Mouse (Mus musculus): ENCODE measurements around the gene Aspa. TPM values are rescaled to one million over a fixed set of nuclear protein-coding genes. Genes with fewer than 3 reads are reported as not detected.

The Aspa gene
- polyA plus RNA-seq, 1 experiment from 2014 or later = 9.1 TPM

DNA sequence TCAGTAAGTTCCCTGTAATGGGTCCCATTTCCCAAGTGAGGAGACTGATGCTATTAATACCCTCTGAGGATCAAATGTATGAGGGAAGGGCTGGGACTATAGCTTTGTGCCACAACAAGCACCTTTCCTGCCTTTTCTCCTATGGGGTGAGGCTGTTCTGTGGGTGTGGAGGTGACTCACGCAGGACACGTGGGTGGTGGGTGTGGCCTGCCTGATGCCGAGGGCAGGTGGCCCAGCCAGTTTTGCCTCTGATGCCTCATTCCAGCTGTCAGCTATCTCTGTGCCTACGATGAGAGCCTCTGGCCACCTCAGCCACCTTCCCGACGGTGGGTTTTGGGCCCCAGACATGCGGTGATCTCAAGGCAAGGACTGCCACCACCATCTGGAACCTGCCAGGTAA is 62.1 kb downstream of the Aspa start, which contains the start of gene Trpv3:
Gene Trpv3 (plus strand): TSS at position 122 of the 400 bp plus-strand sequence.
- WGBS (ENCODE audit: insufficient replicate concordance) = 84% methylated on average over 7 of the region's 7 CpGs
- ATAC-seq = no peak

DNA sequence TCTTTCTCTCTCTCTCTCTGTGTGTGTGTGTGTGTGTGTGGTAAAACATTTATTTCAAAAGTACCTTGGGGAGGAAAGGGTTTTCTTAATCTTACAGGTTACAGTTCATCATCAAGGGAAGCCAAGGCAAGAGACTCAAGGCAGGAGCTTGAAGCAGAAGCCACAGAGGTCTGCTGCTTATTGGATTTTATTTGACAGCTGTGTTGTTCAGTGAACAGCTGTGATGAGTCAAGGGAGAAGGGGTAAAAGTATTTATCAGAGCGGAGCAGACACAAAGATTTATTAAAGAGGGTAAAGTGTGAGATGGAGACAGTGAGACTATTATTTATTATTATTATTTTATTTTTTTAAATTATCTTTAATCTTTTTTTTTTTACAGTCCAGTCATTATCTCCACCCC is 68.0 kb downstream of the Aspa start:
- Histone ChIP-seq H3K4me1 (ENCODE audit: insufficient read depth) (no peaks in the 10 kb centered on the region; the same call in 1 of the 2 replicates), H3K9ac (replicated peaks) (no peak overlapping the region), H3K4me3 (ENCODE audit: low read depth, low read length) (no peak overlapping the region), H3K4me2 (ENCODE audit: low read depth, low read length) (no peak overlapping the region), H3K9me3 (ENCODE audit: low read length) (no peaks in the 10 kb centered on the region), H3K27me3 (ENCODE audit: insufficient read depth, low read length) (no peaks in the 10 kb centered on the region), H3K27ac (ENCODE audit: low read depth) (no peak overlapping the region), H3K36me3 (replicated peaks; ENCODE audit: insufficient read depth, low read length) (no peaks in the 10 kb centered on the region)
- ATAC-seq (no peak), DNase-seq (no peak)
- 74% methylated on average over 1 of the region's 1 CpGs for WGBS (ENCODE audit: insufficient replicate concordance)
- no peak for TF ChIP-seq EP300 (IDR thresholded peaks at IDR 0.05; ENCODE audit: low read depth)
- no peak for TF ChIP-seq CTCF (IDR thresholded peaks at IDR 0.05; ENCODE audit: low read depth)

More for the DNA sequence above, 62.1 kb downstream of the Aspa start, which contains the start of gene Trpv3:
- Histone ChIP-seq H3K9ac (replicated peaks) (no peak within 1 kb of the TSS), H3K27me3 (ENCODE audit: insufficient read depth, low read length) (no peaks in the 10 kb centered on the region), H3K4me1 (ENCODE audit: insufficient read depth) (no peaks in the 10 kb centered on the region; the same call in 1 of the 2 replicates), H3K36me3 (replicated peaks; ENCODE audit: insufficient read depth, low read length) (no peaks in the 10 kb centered on the region), H3K27ac (ENCODE audit: low read depth) (no peak within 1 kb of the TSS), H3K4me2 (ENCODE audit: low read depth, low read length) (no peak within 1 kb of the TSS), H3K4me3 (ENCODE audit: low read depth, low read length) (no peak within 1 kb of the TSS), H3K9me3 (ENCODE audit: low read length) (no peaks in the 10 kb centered on the region)
- no peak for DNase-seq
- TF ChIP-seq EP300 (IDR thresholded peaks at IDR 0.05; ENCODE audit: low read depth) = no peak
- TF ChIP-seq CTCF (IDR thresholded peaks at IDR 0.05; ENCODE audit: low read depth) = no peak

DNA sequence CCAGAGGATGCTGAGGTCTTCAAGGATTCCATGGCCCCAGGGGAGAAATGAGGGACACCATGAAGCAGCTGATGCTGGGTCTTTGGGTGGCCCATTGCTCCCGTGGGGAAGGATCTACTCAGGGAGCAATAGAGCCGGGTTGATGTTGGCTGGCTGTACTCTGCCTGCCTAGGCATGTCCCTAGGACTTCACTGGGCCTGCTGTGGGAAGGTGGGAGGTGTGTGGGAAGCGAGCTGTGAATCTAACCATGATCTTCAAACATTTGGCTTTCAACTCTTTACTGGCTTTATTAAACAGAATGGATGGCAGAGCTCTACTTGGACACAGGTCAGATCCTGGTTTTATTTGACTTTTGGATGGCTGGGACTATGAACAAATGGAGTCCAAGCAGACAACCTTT is 68.9 kb downstream of the Aspa start:
- Histone ChIP-seq H3K36me3 (replicated peaks; ENCODE audit: insufficient read depth, low read length) (no peaks in the 10 kb centered on the region), H3K9ac (replicated peaks) (no peak overlapping the region), H3K9me3 (ENCODE audit: low read length) (no peaks in the 10 kb centered on the region), H3K4me1 (ENCODE audit: insufficient read depth) (no peaks in the 10 kb centered on the region), H3K4me2 (ENCODE audit: low read depth, low read length) (no peak overlapping the region), H3K27ac (ENCODE audit: low read depth) (no peak overlapping the region), H3K4me3 (ENCODE audit: low read depth, low read length) (no peak overlapping the region), H3K27me3 (ENCODE audit: insufficient read depth, low read length) (no peaks in the 10 kb centered on the region)
- ATAC-seq (no peak), DNase-seq (no peak)
- TF ChIP-seq CTCF (IDR thresholded peaks at IDR 0.05; ENCODE audit: low read depth) (no peak), EP300 (IDR thresholded peaks at IDR 0.05; ENCODE audit: low read depth) (no peak)
- 61% methylated on average over 3 of the region's 3 CpGs for WGBS (ENCODE audit: insufficient replicate concordance)

DNA sequence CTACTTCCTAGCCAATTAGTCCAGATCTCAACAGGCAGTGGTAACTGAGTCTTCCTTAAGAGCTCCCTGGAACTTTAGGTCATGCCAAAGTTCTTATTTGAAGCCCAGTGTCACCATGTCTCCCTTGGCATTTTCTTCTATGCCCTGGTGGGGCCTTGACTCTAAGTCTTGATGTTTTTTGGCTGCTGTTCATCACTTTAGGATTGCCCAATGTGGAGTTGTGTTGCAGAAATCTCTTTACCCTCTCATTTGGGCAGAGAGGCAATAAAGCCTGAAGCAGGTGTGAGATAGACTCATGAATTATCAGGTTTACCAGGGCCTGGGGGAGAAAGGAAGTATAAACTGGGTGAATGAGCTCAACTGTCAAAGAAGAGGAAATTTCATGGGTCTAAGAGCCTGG is 70.7 kb downstream of the Aspa start:
- DNase-seq (no peak), ATAC-seq (no peak)
- no peaks in the 10 kb centered on the region for H3K9me3 ChIP-seq (ENCODE audit: low read length)
- no peak overlapping the region for H3K9ac ChIP-seq (replicated peaks)
- no peak overlapping the region for H3K27ac ChIP-seq (ENCODE audit: low read depth)
- no peaks in the 10 kb centered on the region for H3K36me3 ChIP-seq (replicated peaks; ENCODE audit: insufficient read depth, low read length)
- no peaks in the 10 kb centered on the region for H3K4me1 ChIP-seq (ENCODE audit: insufficient read depth)
- H3K4me2 ChIP-seq (ENCODE audit: low read depth, low read length) = no peak overlapping the region
- no peak overlapping the region for H3K4me3 ChIP-seq (ENCODE audit: low read depth, low read length)
- no peaks in the 10 kb centered on the region for H3K27me3 ChIP-seq (ENCODE audit: insufficient read depth, low read length)
- TF ChIP-seq EP300 (IDR thresholded peaks at IDR 0.05; ENCODE audit: low read depth) (no peak), CTCF (IDR thresholded peaks at IDR 0.05; ENCODE audit: low read depth) (no peak)

DNA sequence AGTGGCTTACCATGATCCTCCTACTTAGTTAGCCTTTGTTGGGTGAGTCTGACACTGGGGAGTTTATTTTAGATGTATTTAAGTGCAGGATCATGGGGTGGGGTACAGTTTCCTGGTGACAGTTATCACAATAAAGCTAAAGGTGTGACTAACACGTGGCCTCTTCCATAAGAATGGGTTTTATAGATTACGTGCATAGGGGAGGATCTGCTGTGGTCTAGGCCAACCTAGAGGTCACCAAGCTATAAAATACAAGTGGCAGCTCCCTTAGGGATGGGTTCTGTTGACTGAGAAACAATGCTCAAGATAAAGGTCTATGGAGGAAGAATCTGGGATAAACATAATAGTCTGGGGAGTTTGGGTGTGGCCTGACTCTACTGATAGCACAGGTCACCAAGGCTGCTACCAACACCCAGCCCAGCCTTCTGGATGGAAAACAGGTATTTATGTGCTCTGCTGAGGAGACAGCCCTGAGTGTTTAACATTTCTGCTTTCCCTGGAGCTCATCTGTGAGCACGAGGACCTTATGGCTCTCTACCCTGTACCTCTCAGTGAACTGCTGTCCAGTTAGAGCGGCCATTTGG is 71.9 kb downstream of the Aspa start:
- Histone ChIP-seq H3K4me3 (ENCODE audit: low read depth, low read length) (no peak overlapping the region), H3K9me3 (ENCODE audit: low read length) (no peaks in the 10 kb centered on the region), H3K27me3 (ENCODE audit: insufficient read depth, low read length) (no peaks in the 10 kb centered on the region), H3K36me3 (replicated peaks; ENCODE audit: insufficient read depth, low read length) (no peaks in the 10 kb centered on the region), H3K9ac (replicated peaks) (no peak overlapping the region), H3K4me1 (ENCODE audit: insufficient read depth) (no peaks in the 10 kb centered on the region), H3K4me2 (ENCODE audit: low read depth, low read length) (no peak overlapping the region), H3K27ac (ENCODE audit: low read depth) (no peak overlapping the region)
- TF ChIP-seq EP300 (IDR thresholded peaks at IDR 0.05; ENCODE audit: low read depth) (no peak), CTCF (IDR thresholded peaks at IDR 0.05; ENCODE audit: low read depth) (no peak)
- ATAC-seq = no peak
- no peak for DNase-seq
- WGBS (ENCODE audit: insufficient replicate concordance) = 66% methylated on average over 4 of the region's 4 CpGs

Other genes with a start within 250 kb of the Aspa start
- gene Itgae, start 239.0 kb downstream of the Aspa start, polyA plus RNA-seq (2015; fragmentation: Nextera tagmentation; extraction: Ambion mirVana) = 0.24 and 0.33 TPM in 2 replicates
- gene Haspin, start 191.3 kb downstream of the Aspa start, polyA plus RNA-seq (2015; fragmentation: Nextera tagmentation; extraction: Ambion mirVana) = 4.6 and 5.3 TPM in 2 replicates
- 0.11 and 0.21 TPM in 2 replicates for gene P2rx5, start 169.2 kb downstream of the Aspa start, polyA plus RNA-seq (2015; fragmentation: Nextera tagmentation; extraction: Ambion mirVana)
- 169 and 174 TPM in 2 replicates for gene Emc6, start 152.6 kb downstream of the Aspa start, polyA plus RNA-seq (2015; fragmentation: Nextera tagmentation; extraction: Ambion mirVana)
- 32.7 and 35.6 TPM in 2 replicates for gene Tax1bp3, start 152.5 kb downstream of the Aspa start, polyA plus RNA-seq (2015; fragmentation: Nextera tagmentation; extraction: Ambion mirVana)
- 7.3 and 8.4 TPM in 2 replicates for gene Ctns, start 130.6 kb downstream of the Aspa start, polyA plus RNA-seq (2015; fragmentation: Nextera tagmentation; extraction: Ambion mirVana)
- 8.1 and 8.2 TPM in 2 replicates for gene Shpk, start 130.1 kb downstream of the Aspa start, polyA plus RNA-seq (2015; fragmentation: Nextera tagmentation; extraction: Ambion mirVana)
- 0.07 TPM in 2 replicates for gene Trpv1, start 95.3 kb downstream of the Aspa start, polyA plus RNA-seq (2015; fragmentation: Nextera tagmentation; extraction: Ambion mirVana)
- 0.02 and 0.05 TPM in 2 replicates for gene Trpv3, start 62.2 kb downstream of the Aspa start, polyA plus RNA-seq (2015; fragmentation: Nextera tagmentation; extraction: Ambion mirVana)
- 0.06 TPM in 1 of 2 replicates, not detected in the other for gene Gm49340, start 145 bp upstream of the Aspa start, polyA plus RNA-seq (2015; fragmentation: Nextera tagmentation; extraction: Ambion mirVana)
- 3.1 and 3.9 TPM in 2 replicates for gene Spata22, start 145 bp upstream of the Aspa start, polyA plus RNA-seq (2015; fragmentation: Nextera tagmentation; extraction: Ambion mirVana)
- gene Olfr20, start 21.2 kb upstream of the Aspa start, polyA plus RNA-seq (2015; fragmentation: Nextera tagmentation; extraction: Ambion mirVana) = 0.24 TPM in 1 of 2 replicates, not detected in the other
- gene Olfr376, start 41.6 kb upstream of the Aspa start, polyA plus RNA-seq (2015; fragmentation: Nextera tagmentation; extraction: Ambion mirVana) = not detected in 2 replicates
- not detected in 2 replicates for gene Olfr1, start 70.0 kb upstream of the Aspa start, polyA plus RNA-seq (2015; fragmentation: Nextera tagmentation; extraction: Ambion mirVana)
- not detected in 2 replicates for gene Olfr378, start 98.9 kb upstream of the Aspa start, polyA plus RNA-seq (2015; fragmentation: Nextera tagmentation; extraction: Ambion mirVana)
- gene Olfr380, start 127.9 kb upstream of the Aspa start, polyA plus RNA-seq (2015; fragmentation: Nextera tagmentation; extraction: Ambion mirVana) = not detected in 2 replicates
- gene Olfr381, start 162.0 kb upstream of the Aspa start, polyA plus RNA-seq (2015; fragmentation: Nextera tagmentation; extraction: Ambion mirVana) = not detected in 2 replicates
- not detected in 2 replicates for gene Olfr382, start 187.6 kb upstream of the Aspa start, polyA plus RNA-seq (2015; fragmentation: Nextera tagmentation; extraction: Ambion mirVana)

All from liver, postnatal 0 days (tissue).